Mouse (Mus musculus) megakaryocyte, embryonic 14.5 days (primary cell): ENCODE measurements around the gene Trim72. TPM values are rescaled to one million over a fixed set of nuclear protein-coding genes. Genes with fewer than 3 reads are reported as not detected.
A peak's percentile ranks its signal among the peaks of the same experiment; 100 is the strongest.
"Not testable (repeated sequence)": the region's sequence is repeated elsewhere in the genome, so short reads cannot be mapped to it uniquely, and the experiment has no call there.

Experiments used
- H3K27me3 ChIP-seq: replicated peaks from 2 replicates; pipeline ENCODE3; 2012; ENCODE audit warnings: inconsistent platforms
- H3K36me3 ChIP-seq: replicated peaks from 2 replicates; pipeline ENCODE3; 2012; ENCODE audit warnings: low read length, inconsistent platforms, mixed read lengths
- H3K4me1 ChIP-seq: 2 replicates; pipeline ENCODE4 v1.6.1; 2012; ENCODE audit warnings: inconsistent platforms
- H3K4me3 ChIP-seq: replicated peaks from 2 replicates; pipeline ENCODE3; 2012; ENCODE audit warnings: moderate library complexity, mild to moderate bottlenecking, inconsistent platforms
- H3K9me3 ChIP-seq: 2 replicates; pipeline ENCODE4 v1.6.1; 2012; ENCODE audit warnings: inconsistent platforms
- FLI1 ChIP-seq: IDR thresholded peaks from 2 replicates; pipeline ENCODE4 v1.6.1; 2012; ENCODE audit warnings: low read length, inconsistent platforms, mixed read lengths
- GATA1 ChIP-seq: IDR thresholded peaks from 3 replicates; pipeline ENCODE4 v1.6.1; 2012; ENCODE audit warnings: mixed read lengths, low read length, inconsistent platforms, borderline replicate concordance
- polyA plus RNA-seq: library from polyadenylated mRNA; stranded (reverse); fragments of >175 nt; gene quantifications from 2 replicates; pipeline ENCODE4 v1.2.3, GENCODE M21; 2012; ENCODE audit warnings: low replicate concordance; ENCODE audit not compliant: insufficient read depth

Gene Trim72
- polyA plus RNA-seq, 1 experiment: 0.50 TPM

GRCm38 (mm10) chr7:128024932-128025331 lies 21.2 kb downstream of the Trim72 start:
- TF ChIP-seq FLI1 (no peak), GATA1 (no peak)
- H3K4me3 ChIP-seq: no peak overlapping the region
- H3K9me3 ChIP-seq: peaks cover 50% of the 10 kb centered on the region
- H3K27me3 ChIP-seq: peaks cover 2% of the 10 kb centered on the region
- peaks cover 12% of the 10 kb centered on the region for H3K36me3 ChIP-seq
- H3K4me1 ChIP-seq: peaks cover 30% of the 10 kb centered on the region

DNA sequence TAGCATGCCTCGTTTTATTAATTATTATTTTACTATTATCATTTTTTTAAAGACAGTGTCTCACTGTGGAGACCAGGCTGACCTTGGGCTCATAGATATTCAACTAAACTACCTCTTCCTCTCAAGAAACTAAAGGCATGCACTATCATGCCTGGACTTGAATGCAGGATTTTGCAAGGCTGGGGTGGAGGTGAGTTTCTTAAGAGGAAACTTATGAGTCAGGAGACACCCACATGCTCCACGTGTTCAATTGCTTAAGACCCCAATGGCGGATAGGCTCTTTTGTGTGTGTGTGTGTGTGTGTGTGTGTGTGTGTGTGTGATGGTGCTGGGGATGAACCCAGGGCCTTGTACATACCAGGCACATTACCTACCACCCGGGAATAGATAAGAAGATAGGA lies 21.6 kb downstream of the Trim72 start:
- Histone ChIP-seq H3K9me3 (peaks cover 45% of the 10 kb centered on the region), H3K4me1 (peaks cover 30% of the 10 kb centered on the region), H3K36me3 (peaks cover 12% of the 10 kb centered on the region), H3K4me3 (no peak overlapping the region), H3K27me3 (peaks cover 2% of the 10 kb centered on the region)
- TF ChIP-seq GATA1: no peak
- no peak for TF ChIP-seq FLI1

DNA sequence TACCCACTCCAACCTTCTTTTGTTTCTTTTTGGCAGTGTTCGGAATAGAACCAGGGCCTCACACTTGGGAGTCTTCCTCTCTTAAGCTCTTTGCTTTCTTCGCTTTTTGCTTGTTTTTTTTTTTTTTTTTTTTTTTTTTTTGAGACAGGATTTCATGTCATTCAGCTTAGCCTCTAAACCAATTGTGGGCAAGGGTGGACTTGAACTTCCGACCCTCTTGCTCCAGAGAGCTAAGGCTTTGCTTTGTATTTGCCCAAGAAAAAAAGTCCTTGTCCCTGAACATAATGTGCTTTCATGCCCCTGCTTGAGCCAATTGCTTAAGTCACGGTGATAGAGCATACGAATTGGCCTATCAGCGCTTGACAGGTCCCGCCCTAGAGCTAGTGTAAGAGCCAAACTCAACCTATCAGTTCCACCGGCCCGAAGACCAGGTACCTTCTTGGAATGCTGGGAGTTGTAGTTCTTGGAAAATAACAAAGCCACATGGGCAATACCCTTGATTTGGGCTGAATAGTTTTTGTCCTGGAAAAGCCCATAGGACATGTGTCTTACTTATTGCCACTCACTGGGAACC lies 27.7 kb downstream of the Trim72 start:
- H3K27me3 ChIP-seq: peaks cover 4% of the 10 kb centered on the region
- no peak overlapping the region for H3K4me3 ChIP-seq
- no peaks in the 10 kb centered on the region for H3K36me3 ChIP-seq
- H3K4me1 ChIP-seq: peaks cover 18% of the 10 kb centered on the region
- TF ChIP-seq GATA1 (no peak), FLI1 (no peak)
- 0 out of 2 replicates have a peak, but pooled peaks cover 9% of the 10 kb centered on the region for H3K9me3 ChIP-seq

GRCm38 (mm10) chr7:128032290-128032988 lies 28.7 kb downstream of the Trim72 start:
- Histone ChIP-seq H3K27me3 (peaks cover 4% of the 10 kb centered on the region), H3K4me3 (no peak overlapping the region), H3K36me3 (no peaks in the 10 kb centered on the region), H3K4me1 (peaks cover 18% of the 10 kb centered on the region), H3K9me3 (0 out of 2 replicates have a peak, but pooled peaks cover 8% of the 10 kb centered on the region)
- TF ChIP-seq GATA1: no peak
- TF ChIP-seq FLI1: no peak

DNA sequence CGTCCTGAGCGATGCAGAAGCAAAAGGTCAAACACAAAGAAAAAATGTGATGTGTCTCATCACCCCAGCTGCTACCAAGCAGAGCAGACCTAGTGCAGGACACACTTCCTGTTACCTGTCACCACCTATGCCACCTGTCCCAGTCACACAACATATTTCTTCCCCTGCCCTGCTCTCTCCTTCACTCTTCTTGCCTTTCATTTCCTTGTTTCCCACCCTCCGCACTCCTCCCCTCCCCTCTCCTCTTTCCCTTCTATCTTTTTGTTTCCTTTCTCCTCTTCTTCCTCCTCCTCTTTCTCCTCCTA lies 29.2 kb downstream of the Trim72 start:
- Histone ChIP-seq H3K4me3 (no peak overlapping the region), H3K4me1 (peaks cover 13% of the 10 kb centered on the region), H3K27me3 (peaks cover 3% of the 10 kb centered on the region), H3K9me3 (0 out of 2 replicates have a peak, but pooled peaks cover 5% of the 10 kb centered on the region), H3K36me3 (no peaks in the 10 kb centered on the region)
- TF ChIP-seq FLI1 (no peak), GATA1 (no peak)

DNA sequence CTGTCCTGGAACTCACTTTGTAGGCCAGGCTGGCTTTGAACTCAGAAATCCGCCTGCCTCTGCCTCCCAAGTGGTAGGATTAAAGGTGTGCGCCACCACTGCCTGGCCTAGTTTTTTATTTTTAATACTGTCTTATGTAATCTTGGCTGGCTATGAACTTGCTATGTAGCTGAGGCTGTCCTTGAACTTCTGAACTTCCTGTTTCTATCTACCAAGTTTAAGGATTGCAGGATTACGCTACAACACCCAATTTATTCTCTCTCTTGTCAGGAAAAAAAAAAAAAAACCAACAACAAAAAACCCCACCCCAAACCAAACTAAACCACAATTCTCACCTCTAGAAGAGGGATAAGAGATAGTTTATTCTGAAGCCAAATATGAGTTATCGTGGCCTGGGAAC lies 29.9 kb downstream of the Trim72 start:
- Histone ChIP-seq H3K36me3 (no peaks in the 10 kb centered on the region), H3K27me3 (peaks cover 2% of the 10 kb centered on the region), H3K4me1 (peaks cover 12% of the 10 kb centered on the region), H3K9me3 (0 out of 2 replicates have a peak, but pooled peaks cover 5% of the 10 kb centered on the region), H3K4me3 (no peak overlapping the region)
- no peak for TF ChIP-seq GATA1
- no peak for TF ChIP-seq FLI1

GRCm38 (mm10) chr7:128042161-128042820 lies 38.5 kb downstream of the Trim72 start:
- H3K27me3 ChIP-seq, H3K9me3 ChIP-seq, H3K36me3 ChIP-seq, H3K4me3 ChIP-seq, H3K4me1 ChIP-seq: not testable (repeated sequence)

DNA sequence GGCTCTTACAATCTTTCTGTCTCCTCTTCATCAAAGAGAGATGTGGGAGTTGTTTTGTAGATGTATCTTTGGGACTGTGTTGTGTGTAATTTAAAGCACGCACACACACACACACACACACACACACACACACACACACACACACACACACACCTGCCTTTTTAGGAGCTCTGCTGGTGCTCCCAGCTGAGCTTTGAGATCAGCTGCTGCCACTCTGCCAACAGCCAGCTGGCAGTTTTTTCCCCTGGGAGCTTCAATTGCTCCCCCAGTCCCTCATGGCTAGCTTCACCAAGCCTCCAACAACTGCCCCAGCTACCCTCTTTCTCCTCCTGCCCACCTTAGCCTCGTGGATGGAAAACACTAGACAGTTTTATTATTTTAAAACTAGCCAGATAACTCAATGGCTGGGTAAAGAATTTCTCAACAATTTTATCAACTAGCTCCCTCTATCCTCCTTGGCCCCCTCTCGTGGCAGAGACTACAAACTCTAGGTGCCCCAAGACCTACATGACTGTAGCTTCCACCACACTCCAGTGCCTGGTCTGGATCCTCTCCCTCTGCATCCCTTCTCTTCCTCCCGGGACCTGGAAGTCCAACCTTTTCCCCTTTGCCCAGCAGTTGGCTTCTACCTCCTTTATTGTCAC lies 40.5 kb downstream of the Trim72 start:
- H3K36me3 ChIP-seq: no peaks in the 10 kb centered on the region
- H3K4me1 ChIP-seq: peaks cover 8% of the 10 kb centered on the region
- no peaks in the 10 kb centered on the region for H3K9me3 ChIP-seq
- no peak overlapping the region for H3K4me3 ChIP-seq
- TF ChIP-seq GATA1: no peak
- TF ChIP-seq FLI1: no peak
- no peaks in the 10 kb centered on the region for H3K27me3 ChIP-seq

DNA sequence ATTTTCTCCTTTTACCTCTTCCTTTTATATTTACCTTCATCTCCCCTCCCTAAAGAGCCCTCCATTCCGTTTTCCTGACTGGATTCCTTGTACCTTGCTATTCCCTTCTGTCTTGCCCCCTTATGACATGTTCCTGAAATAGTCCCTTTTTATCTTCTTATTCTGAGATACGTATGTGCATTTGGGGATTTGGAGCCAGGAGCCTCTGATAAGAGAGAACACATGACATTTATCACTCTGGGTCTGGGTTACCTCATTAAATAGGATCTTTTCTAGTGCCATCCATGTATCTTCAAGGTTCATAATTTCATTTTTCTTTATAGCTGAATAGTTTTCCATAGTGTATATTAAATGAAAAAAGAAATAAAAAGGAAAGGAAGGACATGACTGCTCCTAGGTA lies 41.9 kb downstream of the Trim72 start:
- TF ChIP-seq GATA1: no peak
- no peaks in the 10 kb centered on the region for H3K27me3 ChIP-seq
- H3K4me3 ChIP-seq: no peak overlapping the region
- H3K36me3 ChIP-seq: no peaks in the 10 kb centered on the region
- no peaks in the 10 kb centered on the region for H3K9me3 ChIP-seq
- peaks cover 22% of the 10 kb centered on the region for H3K4me1 ChIP-seq

GRCm38 (mm10) chr7:128048819-128049218 lies 45.1 kb downstream of the Trim72 start:
- Histone ChIP-seq H3K9me3 (no peaks in the 10 kb centered on the region), H3K4me3 (peak overlapping the region; percentile 86), H3K36me3 (no peaks in the 10 kb centered on the region), H3K27me3 (no peaks in the 10 kb centered on the region), H3K4me1 (peaks cover 42% of the 10 kb centered on the region)
- no peak for TF ChIP-seq FLI1
- no peak for TF ChIP-seq GATA1

DNA sequence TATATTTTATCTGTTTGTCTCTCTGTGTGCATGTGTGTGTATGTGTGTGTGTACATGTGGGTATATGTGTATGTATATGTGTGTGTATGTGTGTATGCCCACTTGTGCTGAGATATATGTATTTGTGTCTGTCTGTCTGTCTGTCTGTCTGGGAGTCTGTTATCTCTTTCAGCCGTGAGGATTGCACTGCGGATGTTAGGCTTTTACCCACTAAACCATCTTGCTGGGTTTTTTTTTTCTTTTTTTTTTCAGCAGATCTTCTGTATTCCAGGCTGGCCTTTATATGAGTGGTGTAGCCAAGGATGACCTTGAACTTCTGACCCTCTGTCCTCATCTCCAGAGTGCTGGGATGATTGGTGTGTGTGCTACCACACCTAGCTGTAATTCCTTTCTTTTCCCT lies 45.5 kb downstream of the Trim72 start:
- H3K9me3 ChIP-seq: no peaks in the 10 kb centered on the region
- no peaks in the 10 kb centered on the region for H3K36me3 ChIP-seq
- H3K4me3 ChIP-seq: peak overlapping the region; percentile 86
- no peaks in the 10 kb centered on the region for H3K27me3 ChIP-seq
- TF ChIP-seq FLI1 (no peak), GATA1 (no peak)
- H3K4me1 ChIP-seq: peaks cover 42% of the 10 kb centered on the region
